Mouse (Mus musculus): ENCODE measurements around the gene Hoxd9. TPM values are rescaled to one million over a fixed set of nuclear protein-coding genes. Genes with fewer than 3 reads are reported as not detected.

Gene Hoxd9
- polyA plus RNA-seq, 1 experiment: 0.15 TPM

DNA sequence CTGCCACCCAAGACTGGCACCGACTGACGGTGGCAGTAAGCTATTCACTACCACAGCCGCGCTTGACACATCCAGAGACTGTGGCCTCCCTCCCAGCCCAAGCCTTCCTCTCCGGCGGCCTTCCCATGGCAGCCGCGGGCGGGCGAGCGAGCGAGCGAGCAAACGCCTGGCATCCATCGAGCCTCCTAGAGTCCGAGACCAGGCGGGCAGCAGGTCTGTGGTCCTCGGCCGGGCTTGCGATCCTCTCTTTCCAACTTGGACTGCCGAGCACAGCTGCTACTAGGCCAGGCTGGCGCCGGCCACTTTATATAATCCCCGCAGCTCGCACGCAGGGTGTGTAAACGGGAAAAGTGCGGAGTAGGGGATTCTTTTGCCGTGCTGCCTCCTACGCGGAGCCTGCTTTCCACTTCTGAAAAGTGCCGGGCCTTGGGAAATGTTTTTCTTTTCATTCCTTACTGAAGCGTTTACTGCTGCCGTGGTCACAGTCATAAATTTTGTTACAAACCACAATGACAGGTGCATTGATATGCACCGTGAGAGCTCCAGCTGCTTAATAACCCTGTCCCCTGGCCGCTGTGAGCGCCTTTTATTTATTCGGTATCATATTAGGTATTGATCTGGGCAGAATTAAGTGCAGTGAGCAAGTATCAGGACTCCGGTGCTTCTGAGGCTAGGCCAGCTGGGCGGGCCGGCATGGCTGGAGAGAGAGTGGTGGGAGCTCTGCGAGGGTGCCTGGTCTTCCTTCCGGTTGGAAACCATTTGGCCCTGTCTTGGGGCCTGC, 43.0 kb downstream of the Hoxd9 start:
- 20% methylated on average over 43 of the region's 43 CpGs for WGBS
- no peak for DNase-seq (ENCODE audit: low read depth, low spot score)

DNA sequence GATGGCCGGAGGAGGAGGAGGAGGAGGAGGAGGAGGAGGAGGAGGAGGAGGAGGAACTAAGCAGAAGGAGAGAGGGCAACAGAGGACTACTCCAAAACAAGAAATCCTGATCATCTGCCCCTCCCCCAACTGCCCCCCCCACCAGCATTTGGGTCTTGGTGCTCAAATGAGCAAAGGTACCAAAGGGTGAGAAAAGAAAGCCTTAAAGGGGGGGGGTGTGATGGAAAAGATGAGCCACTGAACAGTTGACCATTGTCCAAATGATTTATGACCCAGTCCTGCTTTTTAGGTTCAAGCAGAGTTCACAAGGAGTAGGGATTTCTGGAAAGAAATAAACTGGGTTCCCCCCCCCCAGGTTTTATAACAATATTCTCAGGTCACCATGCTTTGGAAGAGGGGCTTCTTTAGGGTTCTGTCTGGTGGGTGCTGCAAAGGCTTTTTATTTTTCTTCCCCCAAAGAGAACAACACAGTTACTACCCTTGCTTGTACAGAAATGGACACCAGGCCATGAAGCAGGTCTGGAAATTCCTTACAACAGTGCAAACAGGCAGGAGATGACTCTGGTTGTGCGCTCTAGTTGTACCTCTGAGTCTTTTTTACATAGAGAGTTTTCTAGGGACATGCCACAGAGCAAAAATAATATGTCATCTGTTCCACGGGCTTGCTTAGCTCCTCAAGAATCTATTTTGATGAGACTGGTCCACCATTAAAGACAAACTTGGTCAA, 43.9 kb downstream of the Hoxd9 start:
- no peak for DNase-seq (ENCODE audit: low read depth, low spot score)
- WGBS: 78% methylated on average over 2 of the region's 3 CpGs

GRCm38 (mm10) chr2:74741979-74742277, 44.4 kb downstream of the Hoxd9 start:
- no peak for DNase-seq (ENCODE audit: low read depth, low spot score)

DNA sequence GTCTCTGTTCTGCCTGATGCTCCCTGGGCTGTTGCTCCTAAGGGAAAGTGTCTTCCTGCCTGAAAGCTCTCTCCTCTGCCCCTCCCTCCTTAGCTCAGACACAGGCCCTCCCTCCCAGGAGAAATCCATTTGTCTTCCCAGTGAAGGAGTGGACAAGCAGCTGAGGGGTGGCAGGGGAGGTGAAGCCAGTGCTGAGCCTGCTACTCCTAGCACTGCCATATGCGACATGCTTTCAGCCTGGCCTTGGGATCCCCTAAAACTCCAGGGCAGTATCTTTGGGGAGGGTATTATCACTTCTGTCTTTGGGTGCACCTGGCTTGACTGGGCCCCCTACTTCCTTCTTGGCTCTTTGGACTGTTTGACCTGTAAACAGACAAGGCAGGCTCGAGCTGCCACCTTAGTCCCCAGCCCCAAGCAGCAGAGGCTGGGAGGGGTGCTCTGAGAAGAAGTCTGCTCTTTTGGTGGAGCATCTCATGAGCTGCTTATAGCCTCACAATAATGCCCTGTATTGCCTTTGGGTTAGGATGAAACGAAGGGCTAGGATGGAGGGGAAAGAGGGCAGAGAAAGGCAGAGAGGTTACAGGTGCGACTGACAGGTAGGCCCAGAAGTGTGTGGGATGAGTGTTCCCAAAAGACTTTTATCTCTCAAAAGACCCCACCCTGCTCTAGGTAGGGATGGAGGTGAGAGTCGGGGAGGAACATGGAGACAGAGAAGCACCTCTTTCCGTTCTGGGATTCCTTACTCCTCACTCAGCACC, 48.2 kb downstream of the Hoxd9 start:
- DNase-seq (ENCODE audit: low read depth, low spot score): no peak
- WGBS: 58% methylated on average over 6 of the region's 6 CpGs

- WGBS: 47% methylated on average over 58 of the region's 58 CpGs
- DNase-seq (ENCODE audit: low read depth, low spot score): no peak
These were observed 48.9 kb downstream of the Hoxd9 start for GRCm38 (mm10) chr2:74746298-74746921.

GRCm38 (mm10) chr2:74747006-74747405, 49.5 kb downstream of the Hoxd9 start:
- no peak for DNase-seq (ENCODE audit: low read depth, low spot score)
- WGBS: 44% methylated on average over 24 of the region's 24 CpGs

DNA sequence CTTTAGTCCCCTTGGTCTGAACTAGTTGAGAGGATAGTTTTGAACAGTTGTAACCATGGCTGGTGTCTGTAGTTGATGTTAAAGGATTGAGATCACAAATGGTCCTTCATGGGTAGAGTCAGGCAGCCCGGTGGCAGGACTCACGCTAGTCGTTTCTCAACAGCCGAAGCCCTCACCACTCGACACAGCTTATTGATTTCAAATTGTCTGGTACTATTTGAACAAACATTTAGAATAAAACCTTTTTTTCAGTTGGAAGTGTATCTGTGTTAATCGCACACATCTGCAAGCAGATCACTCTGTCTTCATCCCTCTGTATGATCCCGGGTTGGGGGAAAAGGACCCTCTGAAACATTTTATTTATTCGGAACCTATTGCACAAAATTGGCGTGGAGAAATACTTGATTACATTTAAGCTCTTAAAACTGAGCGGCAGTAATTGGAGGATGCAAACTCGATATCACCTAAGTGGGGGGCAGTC, 50.2 kb downstream of the Hoxd9 start:
- DNase-seq (ENCODE audit: low read depth, low spot score): no peak
- WGBS: 64% methylated on average over 11 of the region's 11 CpGs

DNA sequence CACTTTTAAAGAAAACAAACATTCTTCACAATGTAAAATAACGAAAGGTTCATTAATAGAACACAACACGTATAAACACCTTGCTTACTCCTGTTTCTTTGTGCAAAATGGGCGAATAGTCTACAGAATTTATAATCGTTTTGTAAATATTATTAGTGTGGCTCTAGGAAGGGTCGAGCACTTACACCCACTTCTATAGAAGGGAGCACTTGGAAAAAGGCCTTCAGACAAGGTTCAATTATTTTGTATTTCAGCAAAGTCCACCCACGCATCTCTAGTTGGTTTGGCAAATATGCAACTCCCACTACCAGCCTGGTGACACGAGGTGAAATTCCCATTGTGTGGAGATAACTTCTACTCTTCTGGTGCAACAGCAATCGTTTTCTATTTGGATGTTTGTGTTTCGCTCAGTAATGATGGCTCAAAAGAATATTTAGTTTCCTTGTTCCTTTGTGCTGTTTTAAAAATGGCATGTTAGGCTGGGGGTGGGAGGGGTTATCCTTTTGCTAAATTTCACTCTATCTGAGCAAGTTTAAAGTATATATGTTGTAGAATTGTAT, 51.0 kb downstream of the Hoxd9 start:
- no peak for DNase-seq (ENCODE audit: low read depth, low spot score)
- 65% methylated on average over 9 of the region's 9 CpGs for WGBS

DNA sequence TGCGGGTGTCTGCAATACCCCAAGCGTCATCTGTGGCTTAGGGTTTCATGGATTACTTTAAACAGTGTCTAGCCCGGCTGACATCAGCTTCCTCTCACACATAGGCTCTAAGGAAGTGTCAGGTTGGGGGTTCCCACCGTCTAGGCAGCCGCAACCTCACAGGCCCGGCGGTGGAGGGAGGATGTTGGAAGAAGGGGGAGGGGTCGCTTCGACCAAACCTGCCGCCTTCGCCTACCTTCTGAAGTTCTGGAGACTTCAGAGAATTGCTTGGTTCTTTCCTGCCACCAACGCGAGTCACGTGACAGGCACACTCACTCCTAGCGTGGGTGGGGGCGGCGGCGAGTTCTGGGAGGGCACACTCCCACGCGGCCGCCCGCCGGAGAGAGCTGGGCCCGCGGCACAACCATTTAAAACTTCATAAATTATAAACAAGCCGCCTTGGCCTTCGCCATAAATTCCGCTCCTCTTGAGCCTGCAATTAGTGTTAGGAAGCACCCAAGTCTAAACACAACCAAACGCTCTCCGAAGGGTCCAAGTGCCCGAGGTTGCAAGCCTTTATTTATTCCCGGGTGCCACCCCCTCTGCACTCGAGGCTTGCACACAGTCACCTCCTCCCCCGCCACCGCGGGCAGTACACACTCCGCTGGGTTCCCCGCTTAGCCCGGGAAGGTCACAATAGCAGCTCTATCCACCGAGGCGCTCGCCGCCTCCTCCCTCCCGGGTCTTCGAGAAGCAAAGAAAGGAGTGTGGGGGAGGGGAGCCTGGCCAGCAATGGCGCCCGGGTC, 52.0 kb downstream of the Hoxd9 start:
- WGBS: 4% methylated on average over 47 of the region's 47 CpGs
- no peak for DNase-seq (ENCODE audit: low read depth, low spot score)

Other genes with a start within 250 kb of the Hoxd9 start
- 3.3 and 3.7 TPM in 2 replicates for gene Lnpk, start 118.3 kb upstream of the Hoxd9 start, polyA plus RNA-seq (2012; rRNA removed)
- not detected in 2 replicates for gene Evx2, start 38.2 kb upstream of the Hoxd9 start, polyA plus RNA-seq (2012; rRNA removed)
- not detected in 2 replicates for gene Hoxd13, start 29.4 kb upstream of the Hoxd9 start, polyA plus RNA-seq (2012; rRNA removed)
- gene Hoxd12, start 22.7 kb upstream of the Hoxd9 start, polyA plus RNA-seq (2012; rRNA removed): not detected in 2 replicates
- not detected in 2 replicates for gene Hoxd11, start 18.2 kb upstream of the Hoxd9 start, polyA plus RNA-seq (2012; rRNA removed)
- gene Hoxd10, start 5.8 kb upstream of the Hoxd9 start, polyA plus RNA-seq (2012; rRNA removed): not detected in 2 replicates
- 0.78 and 0.92 TPM in 2 replicates for gene Hoxd8, start 6.9 kb downstream of the Hoxd9 start, polyA plus RNA-seq (2012; rRNA removed)
- 0.05 and 0.06 TPM in 2 replicates for gene Hoxd3, start 14.2 kb downstream of the Hoxd9 start, polyA plus RNA-seq (2012; rRNA removed)
- 2.0 and 2.4 TPM in 2 replicates for gene Hoxd4, start 14.2 kb downstream of the Hoxd9 start, polyA plus RNA-seq (2012; rRNA removed)
- 0.38 and 0.45 TPM in 2 replicates for gene Gm28230, start 29.0 kb downstream of the Hoxd9 start, polyA plus RNA-seq (2012; rRNA removed)
- gene Hoxd1, start 65.3 kb downstream of the Hoxd9 start, polyA plus RNA-seq (2012; rRNA removed): not detected in 2 replicates
- 34.3 and 43.9 TPM in 2 replicates for gene Mtx2, start 128.1 kb downstream of the Hoxd9 start, polyA plus RNA-seq (2012; rRNA removed)

Measured in large intestine, adult 2 months (tissue).